Mouse (Mus musculus) embryo, embryonic 11.5 days (tissue): ENCODE results near the gene Osbpl10.

Experiments used
- DNase-seq: peaks from one replicate; pipeline ENCODE4 v3.0.0-alpha.2; 2012; ENCODE audit warnings: low read depth, low spot score

Gene Osbpl10

DNA sequence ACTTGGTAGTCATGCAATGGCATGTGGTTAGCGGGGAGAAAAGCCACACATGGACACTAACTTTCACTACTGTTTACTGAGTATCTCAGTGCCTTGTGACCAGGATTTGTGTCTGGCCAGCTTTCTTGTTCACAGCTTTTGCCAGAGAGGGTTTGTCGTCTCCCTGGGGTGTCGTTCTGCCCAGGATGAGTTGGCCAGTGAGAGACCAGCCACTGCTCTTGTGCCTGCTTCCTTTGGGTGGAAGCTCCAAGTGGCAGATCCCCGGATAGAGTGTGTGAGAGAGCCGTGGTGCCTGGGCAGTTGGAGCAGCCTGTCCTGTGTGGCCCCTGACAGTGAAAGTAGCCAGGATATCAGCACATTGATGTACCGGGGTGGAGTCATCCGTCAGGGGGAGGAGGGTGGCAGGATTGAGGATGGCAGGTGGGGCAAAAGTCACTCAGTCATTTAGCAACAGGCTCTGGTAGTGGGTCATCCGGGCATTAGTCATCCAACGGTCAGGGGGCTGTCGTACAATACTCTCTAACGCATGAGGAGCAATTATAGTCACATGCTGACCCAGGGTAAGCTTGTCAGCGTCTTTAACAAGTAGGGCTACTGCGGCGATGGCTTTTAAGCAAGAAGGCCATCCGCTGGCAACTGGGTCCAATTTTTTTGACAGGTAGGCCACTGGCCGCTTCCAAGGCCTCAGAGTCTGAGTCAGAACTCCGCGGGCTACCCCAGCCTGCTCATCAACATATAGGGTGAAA lies 170.8 kb downstream of the Osbpl10 start:
- DNase-seq: no peak

DNA sequence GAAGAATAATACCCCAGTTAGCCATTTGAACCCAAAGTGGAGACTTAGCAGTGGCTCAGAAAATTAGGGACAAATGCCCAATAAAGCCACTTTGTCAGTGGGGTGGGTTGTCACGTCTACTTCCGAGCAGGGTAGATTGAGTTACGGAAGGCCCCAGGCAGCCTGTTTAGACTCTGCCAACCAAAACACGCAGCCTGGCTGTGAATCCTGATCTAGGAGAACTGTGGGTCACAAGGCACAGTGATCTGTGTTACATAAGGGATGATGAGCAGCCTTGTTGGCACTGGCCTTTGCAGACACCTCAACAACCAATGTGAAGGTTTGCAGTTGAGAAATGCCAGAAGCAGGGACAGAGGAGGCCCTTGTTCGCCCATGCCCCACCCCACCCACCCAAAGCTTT lies 183.2 kb downstream of the Osbpl10 start:
- DNase-seq: no peak

DNA sequence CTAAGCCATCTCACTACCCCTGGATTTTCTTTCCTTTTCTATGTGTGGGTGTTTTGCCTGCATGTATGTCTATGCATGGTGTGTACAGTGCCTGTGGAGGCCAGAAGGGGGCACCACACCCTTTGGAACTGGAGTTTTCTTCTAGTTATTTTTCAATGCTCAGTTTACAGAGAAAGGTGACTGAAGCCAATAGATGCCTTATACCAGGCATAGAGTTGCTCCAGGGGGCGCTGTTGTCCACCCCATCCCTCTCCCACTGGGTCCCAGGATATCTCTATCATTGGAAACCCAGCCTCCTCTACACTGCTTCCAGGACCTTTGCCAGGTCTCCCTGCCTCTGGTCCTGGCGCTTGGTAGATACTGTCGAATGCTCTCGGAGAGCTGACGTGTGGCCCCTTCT lies 184.7 kb downstream of the Osbpl10 start:
- peak; percentile 45 for DNase-seq

DNA sequence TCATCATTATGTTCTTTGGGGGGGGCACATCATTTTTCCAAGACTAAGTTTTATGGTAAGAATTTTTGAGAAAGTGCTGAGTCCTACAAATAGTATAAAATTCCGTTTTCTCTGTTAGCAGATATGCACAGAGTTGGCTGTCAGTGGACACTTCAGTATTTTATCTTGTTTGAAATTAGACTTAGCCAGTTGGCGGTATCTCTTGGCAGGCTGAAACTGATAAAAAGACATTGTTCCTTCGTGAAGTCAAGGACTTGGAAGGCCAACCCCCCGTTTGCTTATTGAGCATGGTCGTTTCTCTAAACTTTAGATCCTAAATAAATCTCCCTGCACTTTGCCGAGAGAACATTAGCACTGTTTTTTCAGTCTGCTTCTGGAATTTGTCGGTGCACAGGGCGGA lies 185.3 kb downstream of the Osbpl10 start:
- DNase-seq: no peak

DNA sequence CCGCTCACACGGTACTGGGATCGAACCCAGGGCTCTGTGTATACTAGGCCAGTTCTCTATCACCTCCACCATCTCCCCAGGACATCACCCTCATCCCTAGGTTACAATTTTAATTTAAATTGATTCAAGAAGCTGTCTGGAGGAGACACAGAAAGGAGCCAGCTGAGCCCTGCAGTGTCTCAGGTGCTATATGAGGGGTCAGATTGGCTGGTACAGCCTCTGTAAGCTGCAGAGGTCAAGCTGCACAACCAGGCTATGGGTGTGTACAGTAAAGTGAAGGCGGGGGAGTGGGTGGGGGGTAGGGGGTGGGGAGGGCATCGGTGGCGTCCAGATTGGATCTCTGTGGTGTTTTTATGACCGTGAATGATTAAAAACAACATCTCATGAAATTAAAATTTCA lies 186.0 kb downstream of the Osbpl10 start:
- no peak for DNase-seq

DNA sequence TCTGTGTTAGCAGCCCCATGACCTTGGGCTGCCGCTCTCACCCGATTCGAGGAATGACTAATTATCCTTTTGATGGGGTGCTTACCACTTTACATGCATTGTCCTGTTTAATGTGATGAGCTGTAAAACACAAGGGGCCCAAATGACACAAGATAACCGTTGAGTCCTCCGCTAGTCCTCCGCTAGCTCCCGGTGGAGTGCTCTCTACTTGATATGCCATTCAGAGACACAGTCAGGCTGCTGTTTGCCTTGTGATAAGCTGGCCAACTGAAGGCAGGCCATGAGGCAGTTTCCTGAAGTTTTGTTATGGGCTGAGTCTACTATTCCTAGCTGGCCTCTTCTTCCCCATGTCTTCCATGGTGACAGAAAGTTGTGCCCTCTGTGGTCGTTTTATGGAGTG lies 187.6 kb downstream of the Osbpl10 start:
- no peak for DNase-seq

DNA sequence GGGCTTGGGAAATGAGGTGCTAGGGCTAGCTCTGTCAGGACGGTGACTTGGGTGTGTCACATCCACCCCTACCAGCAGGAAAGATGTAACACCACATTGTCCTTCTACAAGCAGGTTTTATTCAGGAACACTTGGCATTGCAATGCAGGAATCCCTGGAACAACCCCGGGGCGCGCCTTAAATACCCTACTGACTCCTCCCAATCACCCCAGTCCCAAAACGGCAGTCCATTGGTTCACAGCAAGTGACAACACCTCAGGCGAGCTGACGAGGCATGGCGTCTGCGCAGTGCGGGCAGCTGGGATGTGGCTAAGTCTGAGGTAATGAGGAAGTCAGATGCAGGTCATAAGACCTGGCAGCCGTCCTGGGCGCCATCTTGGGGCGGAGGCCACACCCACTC lies 191.2 kb downstream of the Osbpl10 start:
- no peak for DNase-seq

DNA sequence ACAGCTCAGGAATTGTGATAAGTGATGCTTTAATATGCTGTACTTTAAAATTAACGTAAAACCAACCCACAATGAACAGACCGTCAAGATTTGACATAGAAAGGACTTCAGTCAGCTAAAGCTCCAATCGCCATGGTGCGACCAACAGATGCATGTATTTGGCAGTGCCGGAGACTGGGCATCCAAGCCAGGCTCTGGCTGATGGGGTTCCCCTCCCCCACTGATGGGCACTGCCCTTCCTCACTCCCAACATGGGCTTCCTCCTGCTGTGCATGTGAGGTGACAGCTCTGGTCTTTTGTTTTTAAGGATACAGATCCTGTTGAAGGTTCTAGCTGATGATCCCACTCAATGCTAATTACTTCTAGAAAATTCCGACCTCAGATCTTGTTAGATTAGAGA lies 193.7 kb downstream of the Osbpl10 start:
- DNase-seq: no peak

DNA sequence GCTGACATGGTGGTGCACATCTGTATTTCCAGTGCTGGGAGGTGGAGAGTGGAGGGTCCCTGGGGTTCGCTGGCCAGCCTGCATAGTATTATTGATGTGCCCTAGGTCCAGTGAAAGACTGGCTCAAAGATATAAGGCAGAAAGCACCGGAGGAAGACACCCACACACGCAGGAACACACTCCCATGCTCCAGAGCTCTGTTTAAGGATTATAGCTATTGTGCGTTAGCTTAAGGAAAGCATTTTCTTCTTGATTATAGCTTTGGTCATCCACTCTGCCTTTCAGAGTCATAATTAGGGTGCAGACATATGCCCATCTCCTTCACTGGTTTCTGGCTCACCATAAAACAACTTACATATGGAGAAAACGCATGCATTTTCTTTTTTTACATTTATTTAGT lies 200.8 kb downstream of the Osbpl10 start:
- no peak for DNase-seq

DNA sequence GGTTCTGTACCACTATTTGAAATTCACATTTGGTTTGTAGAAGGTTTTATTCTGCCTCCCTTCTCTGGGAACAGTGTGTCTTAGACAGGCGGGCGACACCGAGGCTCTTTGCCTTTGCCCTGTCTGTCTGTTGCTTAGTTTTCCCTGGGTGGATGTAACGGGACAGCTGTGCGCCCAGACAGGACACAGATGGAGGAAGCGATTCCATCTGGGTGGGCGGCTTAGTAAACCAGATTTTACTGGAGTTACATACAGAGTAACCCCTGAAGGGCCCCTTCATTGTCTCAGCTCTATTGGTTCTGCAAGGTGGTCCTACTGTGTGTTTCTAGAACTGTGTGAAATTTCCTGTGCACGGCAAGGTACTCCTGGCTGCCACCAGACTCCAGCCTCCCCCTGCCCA lies 201.6 kb downstream of the Osbpl10 start:
- no peak for DNase-seq

DNA sequence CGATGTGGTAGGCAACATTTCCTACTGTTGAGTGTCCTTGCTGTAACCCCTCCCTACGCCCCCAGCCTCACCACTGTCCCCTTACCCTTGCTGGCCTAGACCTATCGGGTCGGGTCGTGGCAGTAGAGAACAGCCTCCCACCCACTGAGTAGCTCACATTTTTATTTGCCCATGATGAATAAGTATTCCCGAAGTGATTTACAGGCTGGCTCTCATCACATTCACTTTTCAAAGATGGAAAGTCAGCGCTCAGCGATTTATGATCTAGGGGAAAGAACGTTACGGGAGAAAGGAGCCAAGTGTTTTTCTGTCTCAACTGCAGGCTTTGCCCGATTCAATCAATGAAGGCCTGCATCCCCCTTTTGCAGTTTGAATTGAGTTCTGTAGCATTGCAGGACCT lies 208.0 kb downstream of the Osbpl10 start:
- DNase-seq: no peak

DNA sequence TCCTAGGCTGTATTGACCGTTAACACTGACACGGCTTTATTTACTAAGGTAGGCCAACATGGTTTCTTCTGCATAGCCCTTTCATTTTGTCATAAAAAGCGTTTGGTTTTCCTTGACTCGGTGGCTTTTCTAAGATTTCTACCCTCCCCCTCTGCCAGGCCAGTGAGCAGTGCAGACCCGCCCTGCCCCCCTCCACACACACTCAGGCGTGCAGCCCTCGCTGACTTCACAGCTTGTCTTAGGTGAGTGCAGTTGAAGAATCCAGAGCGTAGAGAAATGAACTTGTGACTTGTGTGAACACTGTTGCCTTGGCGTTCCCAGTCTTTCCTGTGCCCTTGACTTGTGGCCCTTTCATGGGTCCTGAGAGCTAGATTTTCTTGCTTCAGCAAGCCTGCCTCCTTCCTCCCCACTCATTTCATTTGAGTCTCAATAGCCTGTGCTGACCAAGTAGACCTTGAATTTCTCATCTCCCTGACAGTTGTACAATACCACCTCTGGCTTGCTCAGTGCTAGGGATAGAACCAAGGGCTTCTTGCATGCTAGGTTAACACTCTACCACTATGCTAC lies 212.1 kb downstream of the Osbpl10 start:
- no peak for DNase-seq

DNA sequence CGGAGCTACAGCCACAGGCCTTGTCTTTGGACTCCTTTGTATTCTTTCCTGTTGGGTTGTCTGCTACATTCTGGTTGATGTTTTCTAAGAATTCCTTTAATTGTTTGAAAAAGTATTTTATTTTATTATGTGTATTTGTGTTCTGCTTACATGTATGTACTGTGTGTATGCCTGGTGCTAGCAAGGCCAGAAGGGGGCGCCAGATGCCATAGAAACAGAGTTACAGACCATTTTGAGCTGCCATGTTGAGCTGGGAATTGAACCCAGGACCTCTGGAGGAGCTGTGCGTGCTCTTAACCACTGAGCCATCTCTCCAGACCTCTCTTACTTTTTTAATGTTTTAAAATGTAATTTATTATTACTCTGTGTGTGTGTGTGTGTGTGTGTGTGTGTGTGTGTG lies 214.5 kb downstream of the Osbpl10 start:
- no peak for DNase-seq

DNA sequence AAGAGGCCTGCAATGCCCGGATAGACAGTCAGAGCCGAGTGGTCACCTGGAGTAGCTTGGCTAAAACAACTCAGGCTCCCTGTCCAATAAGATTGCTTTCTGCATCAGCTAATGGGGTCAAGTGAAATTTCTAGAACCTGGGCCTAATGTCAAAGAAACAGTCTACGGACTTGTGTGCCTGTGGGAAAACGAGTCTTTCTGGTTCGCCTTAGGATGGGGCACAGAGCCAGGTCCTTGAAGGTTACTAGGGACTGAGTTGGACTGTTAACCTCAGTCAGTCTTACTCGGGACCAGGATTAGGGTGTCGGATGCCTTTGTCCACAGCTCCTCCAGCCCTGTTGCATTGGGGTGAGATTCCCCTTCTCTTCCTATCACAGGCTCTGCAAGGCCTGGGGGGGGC lies 218.7 kb downstream of the Osbpl10 start:
- DNase-seq: no peak

DNA sequence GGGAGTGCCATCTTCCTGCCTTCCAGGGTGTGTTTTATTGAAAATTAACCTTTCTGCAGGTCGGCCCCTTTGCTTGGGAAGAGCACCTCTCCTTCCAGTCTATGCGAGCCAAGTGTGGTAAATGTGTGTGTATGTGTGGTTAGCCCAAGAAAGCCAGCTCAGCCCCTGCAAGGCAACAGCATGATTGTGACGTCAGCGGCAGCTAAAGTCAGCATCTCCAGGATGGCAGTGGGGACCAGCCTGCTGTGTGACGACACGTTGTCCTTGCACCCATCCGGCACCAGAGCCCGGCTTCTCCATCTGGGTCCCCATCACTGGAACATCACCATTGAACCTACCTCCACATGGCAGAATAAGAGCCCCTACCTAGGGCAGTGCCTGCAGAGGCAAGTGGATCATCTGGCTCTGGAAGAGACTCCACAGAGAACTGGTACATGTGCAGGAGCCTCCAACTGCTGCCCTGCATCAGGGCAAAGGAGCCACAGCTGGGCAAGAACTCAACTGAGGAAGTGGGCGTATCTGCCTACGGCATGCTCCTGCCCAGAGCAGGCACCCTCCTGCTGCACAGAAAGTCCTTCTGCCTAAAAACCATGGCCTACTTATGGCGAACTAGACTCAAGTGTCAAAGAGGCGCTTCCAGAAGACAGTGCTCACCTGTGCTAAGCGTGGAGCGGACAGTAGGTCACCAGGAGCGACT lies 221.9 kb downstream of the Osbpl10 start:
- DNase-seq: no peak

DNA sequence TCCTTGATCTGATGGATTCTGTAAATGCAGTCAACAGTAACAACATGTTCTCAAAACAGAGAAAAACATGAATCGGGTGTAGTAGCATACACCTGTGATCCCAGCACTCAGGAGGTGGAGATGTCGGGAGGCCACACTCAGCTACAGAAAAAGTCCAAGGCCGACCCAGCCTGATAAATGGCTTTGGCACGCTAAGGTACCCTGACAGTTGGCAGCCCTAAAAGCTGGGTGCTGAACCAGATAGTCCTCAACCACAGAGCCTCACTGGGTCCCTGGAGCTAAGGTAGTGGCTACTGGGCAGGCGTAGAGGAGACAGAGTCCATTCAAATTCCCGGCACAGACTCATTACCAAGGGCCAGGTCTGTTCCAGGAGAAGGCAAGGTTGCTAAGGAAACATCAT lies 222.9 kb downstream of the Osbpl10 start:
- DNase-seq: no peak

DNA sequence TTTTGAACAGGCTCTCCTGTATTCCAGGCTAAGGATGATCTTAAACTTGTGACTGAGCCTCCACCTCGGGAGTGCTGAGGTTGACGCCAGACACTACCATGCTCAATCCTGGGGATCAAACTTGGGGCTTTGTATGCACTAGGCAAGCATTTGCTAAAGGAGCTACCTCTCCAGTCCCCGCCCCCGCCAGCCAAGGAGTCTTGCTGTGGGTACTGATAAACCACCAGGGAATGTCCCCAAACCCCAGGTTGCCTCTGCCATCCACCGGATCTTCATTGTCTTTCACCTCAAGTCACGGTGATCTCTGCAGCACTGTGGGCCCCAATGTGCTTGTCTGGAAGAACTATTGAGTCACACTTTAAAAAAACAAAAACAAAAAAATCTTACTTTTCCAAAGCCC lies 224.8 kb downstream of the Osbpl10 start:
- DNase-seq: no peak

DNA sequence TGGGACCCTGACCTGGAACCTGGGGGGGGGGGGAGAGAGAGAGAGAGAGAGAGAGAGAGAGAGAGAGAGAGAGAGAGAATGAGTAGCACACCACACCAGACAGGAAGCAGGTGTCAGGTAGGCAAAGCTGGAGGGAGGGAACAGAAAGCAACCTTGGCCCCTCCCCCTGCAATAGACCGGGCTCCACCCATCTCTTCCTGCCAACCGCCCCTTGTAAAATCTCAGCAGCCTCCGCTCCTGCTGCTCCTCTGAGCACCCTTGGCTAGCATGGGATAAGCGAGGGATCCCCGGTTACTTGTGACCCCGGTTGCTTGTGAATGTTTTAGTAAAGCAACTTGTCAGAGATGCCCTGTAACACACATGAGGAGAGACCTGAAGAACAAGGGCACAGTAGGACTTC lies 227.1 kb downstream of the Osbpl10 start:
- no peak for DNase-seq

DNA sequence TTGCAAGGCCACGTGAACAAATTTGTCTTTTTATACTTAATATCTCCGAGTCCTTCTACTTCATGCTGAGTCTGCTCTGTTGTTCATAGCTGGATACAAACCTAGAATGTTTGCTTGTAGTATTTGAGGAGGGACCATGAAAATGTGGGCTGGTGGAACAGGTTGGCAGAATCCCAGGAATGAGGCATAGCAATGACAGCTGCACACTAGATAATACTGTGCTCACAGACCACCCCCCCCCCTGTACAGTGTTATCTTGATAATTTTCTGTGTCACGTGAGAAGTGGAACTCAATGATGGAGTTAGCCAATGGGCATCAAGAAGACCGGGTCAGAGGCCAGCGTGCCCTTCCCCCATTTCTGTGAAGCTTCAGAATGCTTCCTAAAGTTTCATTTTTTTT lies 227.8 kb downstream of the Osbpl10 start:
- no peak for DNase-seq

DNA sequence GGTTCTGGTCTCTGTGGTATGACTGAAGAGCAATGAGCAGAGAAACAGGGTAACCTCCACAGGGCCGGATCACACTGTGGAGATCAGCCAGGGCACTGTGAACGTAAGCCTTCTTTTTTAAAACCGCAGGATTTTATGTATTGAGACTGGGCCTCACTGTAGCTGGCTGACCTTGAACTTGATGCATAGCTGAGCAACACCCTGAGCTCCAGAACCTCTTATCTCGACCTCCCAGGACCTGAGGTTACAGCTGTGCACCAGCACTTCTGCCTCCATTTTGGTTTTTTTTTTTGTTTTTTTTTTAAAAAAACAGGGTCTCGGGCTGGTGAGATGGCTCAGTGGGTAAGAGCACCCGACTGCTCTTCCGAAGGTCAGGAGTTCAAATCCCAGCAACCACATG lies 231.4 kb downstream of the Osbpl10 start:
- no peak for DNase-seq

DNA sequence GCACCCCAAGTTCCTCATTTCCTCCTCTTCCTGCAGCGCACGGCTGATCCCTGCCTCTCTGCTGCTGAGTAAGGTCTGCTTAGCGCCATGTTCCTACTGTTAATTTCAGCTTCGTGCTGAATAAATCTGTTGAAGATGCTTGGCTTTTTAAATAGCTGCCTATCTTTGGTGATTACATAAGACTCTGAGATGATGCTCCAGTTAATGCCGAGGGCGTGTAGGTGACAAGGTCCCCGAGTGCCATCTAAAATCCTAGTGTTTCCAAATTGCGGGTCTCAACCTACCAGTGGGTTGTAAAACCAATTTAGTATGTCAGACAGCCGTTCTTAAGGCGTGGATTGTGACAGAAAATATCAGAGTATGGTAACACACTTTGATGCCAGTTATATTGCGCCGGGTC lies 232.2 kb downstream of the Osbpl10 start:
- no peak for DNase-seq

DNA sequence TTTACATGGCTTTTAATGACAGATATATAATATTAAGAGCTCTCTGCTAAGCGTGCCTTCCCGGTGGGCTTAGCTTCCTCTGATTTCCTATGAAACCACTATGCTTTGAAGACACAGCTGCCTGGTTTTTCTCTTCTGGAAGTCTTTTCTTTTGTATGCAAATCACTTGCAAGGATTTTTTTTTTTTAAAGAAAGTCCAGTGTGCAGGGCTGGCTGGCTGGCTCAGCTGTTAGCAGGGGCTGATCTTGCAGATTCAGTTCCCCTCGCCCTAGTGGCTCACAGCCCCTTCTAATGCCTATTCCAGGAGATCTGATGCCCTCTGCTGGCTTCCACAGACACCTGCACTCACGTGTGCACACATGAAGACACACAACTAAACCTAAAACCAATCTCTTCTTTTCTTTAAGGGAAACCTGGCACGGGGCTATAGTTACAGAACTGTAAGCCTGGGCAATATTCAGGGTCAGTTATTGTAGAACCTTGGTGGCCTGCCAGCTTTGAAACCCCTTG lies 235.4 kb downstream of the Osbpl10 start:
- DNase-seq: no peak
